Mouse (Mus musculus) liver, embryonic 14.5 days (tissue): ENCODE measurements at regions not wholly inside any gene's neighbourhood (a gene's known extent, or its start where the extent isn't known, plus 50 kb on each side); places are given as distances from the start of the nearest gene placed in this dataset.

Source experiments
- CTCF ChIP-seq: IDR thresholded peaks from 2 replicates; pipeline ENCODE4 v1.5.1; 2016; ENCODE audit warnings: antibody characterized with exemption, low read depth, control low read depth
- EP300 ChIP-seq: IDR thresholded peaks from 2 replicates; pipeline ENCODE4 v1.6.1; 2016; ENCODE audit warnings: antibody characterized with exemption, low read depth

DNA sequence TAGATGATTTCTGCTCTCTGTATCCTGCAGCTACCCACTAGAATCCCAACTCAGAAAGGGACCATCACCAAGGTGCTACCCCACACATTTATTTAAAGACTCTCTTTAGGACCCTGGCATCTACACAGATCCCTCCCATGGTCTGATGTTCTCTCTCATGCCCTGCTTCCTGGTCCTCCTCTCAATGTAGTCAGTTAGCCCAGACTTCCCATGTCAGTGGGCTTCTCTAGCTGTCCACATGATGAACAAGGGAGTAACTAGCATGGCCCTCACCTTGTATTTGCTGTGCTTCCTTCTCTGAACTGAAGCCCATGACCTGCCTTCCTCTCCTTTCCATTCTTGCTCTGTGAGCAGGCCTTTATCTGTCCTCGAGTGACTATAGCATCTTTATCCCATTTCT lies 71.8 kb upstream of the Adam6b start:
- TF ChIP-seq CTCF: no peak
- TF ChIP-seq EP300: no peak
